Mouse (Mus musculus) lung, postnatal 25 days (tissue): ENCODE measurements around the gene Iars.
"Not testable (repeated sequence)": the region's sequence is repeated elsewhere in the genome, so short reads cannot be mapped to it uniquely, and the experiment has no call there.

Experiments used
- DNase-seq: peaks from one replicate; pipeline ENCODE4 v3.0.0; 2022; ENCODE audit warnings: low spot score

Gene Iars

GRCm38 (mm10) chr13:49736430-49736829 lies 54.5 kb downstream of the Iars start:
- DNase-seq = no peak

- DNase-seq = no peak
These were observed 56.1 kb downstream of the Iars start for GRCm38 (mm10) chr13:49738011-49738410.

- no peak for DNase-seq
These were observed 59.6 kb downstream of the Iars start for GRCm38 (mm10) chr13:49741285-49742040.

- DNase-seq = no peak
These were observed 74.7 kb downstream of the Iars start for GRCm38 (mm10) chr13:49756591-49756990.

DNA sequence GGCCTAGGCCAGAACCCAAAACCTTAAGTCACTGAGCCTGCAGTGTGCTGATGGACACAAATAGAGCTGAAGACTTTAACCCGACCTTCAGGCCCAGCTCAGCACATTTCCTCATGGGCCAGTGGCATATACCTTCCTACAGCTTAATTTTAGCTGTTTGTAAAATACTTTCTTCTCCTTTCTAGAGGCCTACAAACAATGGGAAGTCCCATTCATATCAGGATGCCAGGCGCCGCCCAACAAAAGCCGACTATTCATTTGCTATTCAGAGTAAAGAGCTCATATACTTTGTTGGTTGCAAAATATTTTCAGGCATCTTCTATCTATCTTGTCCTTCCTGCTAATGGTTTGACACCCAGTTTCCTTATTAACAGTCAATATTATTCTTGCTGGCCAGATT lies 76.1 kb downstream of the Iars start:
- DNase-seq = no peak

DNA sequence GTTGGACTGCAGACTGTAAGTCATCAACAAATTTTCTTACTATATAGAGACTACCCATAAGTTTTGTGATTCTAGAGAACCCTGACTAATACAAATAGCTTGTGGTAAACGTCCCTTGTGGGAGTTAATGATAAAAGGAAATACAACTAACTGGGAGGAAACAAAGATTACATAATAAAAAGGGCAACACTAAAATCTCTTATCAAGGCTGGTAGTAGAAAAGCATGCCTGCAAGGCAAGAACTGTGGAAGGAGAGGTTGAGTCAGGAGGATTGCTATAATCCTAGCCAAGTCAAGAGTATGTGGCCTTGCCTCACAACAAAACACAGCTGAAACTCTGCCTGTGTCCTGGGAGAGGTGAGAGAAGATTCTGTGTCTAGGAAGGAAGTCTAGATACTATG lies 78.8 kb downstream of the Iars start:
- no peak for DNase-seq

GRCm38 (mm10) chr13:49762208-49762607 lies 80.3 kb downstream of the Iars start:
- DNase-seq = no peak

DNA sequence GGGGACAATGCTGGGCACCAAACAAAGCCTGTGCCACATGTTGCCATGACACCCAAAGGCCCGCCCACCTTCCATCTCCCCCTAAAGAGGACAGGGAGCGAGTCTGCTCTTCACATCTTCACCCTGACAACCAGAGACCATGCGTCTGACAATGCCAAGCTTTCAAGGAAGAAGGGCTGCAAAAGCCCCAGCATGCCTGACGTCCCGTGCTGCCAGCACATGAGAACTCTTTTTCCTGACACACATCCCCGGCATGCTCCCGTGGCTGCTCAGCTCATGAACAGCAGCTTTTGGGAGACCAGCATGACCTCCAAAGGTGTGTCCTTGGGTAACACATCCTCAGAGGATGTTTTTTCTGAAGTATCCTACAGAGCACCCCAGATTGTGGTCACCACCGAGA lies 83.4 kb downstream of the Iars start:
- DNase-seq = no peak

- DNase-seq = no peak
These were observed 84.4 kb downstream of the Iars start for GRCm38 (mm10) chr13:49766269-49766668.

DNA sequence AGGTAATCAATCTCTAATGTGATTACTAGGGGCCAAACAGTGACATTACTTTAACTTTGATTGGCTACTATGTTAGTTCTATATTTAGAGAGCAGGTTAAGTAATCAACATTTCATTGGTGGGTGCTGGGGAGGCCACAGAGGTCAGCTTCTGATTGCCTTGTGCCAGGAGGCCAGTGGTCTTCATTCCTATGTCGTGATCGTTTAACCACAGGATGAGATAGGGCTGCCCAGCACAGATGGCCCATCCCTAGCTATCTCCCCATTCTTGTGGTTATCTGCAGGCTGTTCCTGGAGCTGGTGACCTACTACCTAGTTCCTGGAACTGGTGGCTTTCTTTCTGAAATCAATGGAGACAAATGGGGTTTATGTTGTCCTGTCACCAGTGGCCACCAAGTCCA lies 86.1 kb downstream of the Iars start:
- no peak for DNase-seq

- DNase-seq = no peak
These were observed 87.2 kb downstream of the Iars start for GRCm38 (mm10) chr13:49769111-49769510.

DNA sequence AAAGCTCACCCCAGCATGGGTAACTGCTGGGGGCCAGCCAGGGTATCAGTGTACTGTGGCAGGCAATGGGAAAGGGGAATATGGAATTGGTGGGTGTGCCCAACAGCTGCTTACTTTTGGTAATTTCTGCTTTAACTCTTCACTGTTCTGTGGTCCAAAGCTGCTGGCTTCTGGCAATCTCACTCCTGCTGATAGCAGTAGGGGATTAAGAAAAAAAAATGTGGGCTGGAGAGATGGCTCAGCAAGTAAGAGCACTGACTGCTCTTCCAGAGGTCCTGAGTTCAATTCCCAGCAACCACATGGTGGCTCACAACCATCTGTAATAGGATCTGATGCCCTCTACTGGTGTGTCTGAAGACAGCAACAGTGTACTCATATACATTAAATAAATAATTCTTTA lies 89.6 kb downstream of the Iars start:
- DNase-seq = not testable (repeated sequence)
